Mouse (Mus musculus): ENCODE data around the gene Eif3i. TPM values are rescaled to one million over a fixed set of nuclear protein-coding genes. Genes with fewer than 3 reads are reported as not detected.
"Not testable (repeated sequence)": the region's sequence is repeated elsewhere in the genome, so short reads cannot be mapped to it uniquely, and the experiment has no call there.

The Eif3i gene
- total RNA-seq, 2 experiments from 2014 or later: 116 to 135 TPM

- DNase-seq: no peak
- intact Hi-C loops (cut with DNase I): no loop called here
Measured at GRCm38 (mm10) chr4:129577688-129578087, 22.8 kb downstream of the Eif3i start.

GRCm38 (mm10) chr4:129576863-129577491, 23.5 kb downstream of the Eif3i start:
- intact Hi-C loops (cut with DNase I): no loop called here
- DNase-seq: peak; percentile 44 to 56

DNA sequence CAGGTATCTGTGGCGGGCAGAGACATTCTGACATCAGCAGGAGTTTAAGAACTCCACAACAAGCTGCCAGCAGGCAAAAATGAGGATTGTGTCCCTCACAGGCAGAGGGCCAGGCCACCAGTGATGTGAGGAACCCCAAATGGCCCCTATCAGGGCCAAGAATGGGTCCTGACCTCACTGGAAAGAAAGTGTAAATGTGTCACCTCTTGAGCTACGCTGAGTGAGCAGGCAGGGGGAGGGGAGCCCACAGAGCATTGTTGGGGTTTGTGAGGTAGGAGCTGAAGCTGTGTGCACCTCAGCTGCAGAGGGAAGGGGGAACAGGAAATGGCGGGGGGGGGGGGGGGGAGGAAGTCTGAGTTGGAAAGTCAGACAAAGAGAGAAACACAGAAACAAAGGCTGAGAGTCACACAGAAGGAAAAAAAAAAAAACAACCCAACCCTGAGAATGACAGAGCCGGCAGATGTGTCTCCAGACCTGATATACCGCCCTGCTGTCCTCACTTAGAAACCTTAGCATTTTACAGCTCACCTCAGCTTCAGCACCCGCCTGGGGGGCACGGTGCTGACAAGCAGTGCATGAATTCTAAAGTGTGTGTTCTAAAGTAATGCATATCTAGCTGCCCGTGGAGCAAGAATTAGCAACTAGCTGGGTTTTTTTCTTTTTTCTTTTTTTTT, 25.1 kb downstream of the Eif3i start:
- intact Hi-C loops (cut with DNase I): no loop called here
- DNase-seq: no peak

DNA sequence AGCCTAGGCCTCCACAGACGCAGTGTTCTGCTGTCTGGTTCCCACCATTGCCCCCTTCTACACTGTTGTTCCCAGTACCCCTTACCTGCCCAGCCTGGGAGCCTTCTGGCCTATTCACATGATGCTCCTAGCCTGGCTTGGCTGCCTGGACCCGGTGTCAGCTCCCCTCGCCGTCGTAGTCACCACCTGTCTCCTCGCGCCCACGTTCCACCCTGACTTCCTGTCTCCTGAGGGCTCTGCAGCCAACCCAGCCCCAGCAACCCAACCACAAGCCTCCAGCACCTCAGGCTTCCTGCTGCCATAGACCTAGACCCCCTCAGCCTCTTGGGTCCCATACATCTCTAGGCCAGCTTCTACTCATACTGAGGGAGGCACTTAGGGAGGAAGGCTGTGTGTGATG, 27.0 kb downstream of the Eif3i start, which contains the start of gene Lck:
Lck (minus strand) TSS at position 212 of the 400 bp plus-strand sequence.
- intact Hi-C loops (cut with DNase I): no loop called here
- no peak for DNase-seq

DNA sequence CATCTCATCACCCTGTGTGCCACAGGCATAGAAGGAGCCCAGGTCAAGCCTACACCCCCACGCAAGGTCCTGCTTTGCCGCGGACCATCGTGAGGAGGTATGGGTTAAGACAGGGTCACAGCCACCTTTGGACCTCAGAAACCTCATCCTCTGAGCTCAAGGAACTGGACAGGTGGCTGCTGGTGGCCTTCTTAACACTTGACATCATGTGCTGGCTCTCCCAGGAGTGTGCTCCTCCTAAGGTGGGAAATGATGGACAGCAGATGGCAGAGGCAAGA, 27.4 kb downstream of the Eif3i start:
- intact Hi-C loops (cut with DNase I): no loop called here
- DNase-seq: no peak

DNA sequence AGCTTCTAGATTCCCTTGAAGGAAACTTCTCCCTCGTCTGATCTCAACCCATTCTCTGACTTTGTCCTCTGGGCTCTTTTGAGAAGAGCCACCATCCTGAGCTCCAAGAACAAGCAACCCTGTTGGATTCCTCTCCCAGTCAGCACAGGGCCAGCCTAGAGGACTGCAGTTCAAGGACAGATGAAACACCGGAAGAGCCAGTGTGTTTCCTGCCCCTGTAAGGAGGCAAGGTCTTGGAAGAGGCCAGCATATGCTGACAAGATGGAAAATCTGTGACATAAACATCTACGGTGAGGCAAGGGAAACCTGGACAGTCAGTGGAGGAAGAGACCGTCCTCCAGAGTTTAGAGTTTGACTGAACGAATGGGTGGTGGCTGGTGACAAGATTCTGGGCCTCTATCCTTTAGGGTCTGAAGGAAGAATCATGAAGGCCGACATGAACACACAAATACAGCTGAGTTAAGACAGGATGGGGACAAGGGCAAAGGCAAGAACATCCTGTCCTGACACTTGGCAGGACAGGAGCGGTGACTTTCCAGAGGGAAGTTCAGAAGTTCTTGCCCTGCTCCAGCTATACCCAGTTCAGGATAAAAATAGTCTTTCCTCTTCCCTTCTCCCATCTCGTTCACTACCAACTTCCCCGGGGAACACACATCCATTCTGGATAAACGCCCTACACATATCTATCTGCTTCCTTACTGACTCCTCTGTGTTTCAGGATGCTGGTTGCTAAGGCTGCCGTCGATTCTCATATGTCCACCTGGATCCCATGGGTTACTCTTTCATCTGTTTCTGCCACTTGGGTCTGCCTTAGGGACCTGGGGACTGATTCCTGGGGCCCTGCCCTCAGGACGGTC, 28.0 kb downstream of the Eif3i start:
- DNase-seq: no peak
- intact Hi-C loops (cut with DNase I): no loop called here

GRCm38 (mm10) chr4:129571551-129572084, 28.8 kb downstream of the Eif3i start:
- intact Hi-C loops (cut with DNase I): no loop called here

DNA sequence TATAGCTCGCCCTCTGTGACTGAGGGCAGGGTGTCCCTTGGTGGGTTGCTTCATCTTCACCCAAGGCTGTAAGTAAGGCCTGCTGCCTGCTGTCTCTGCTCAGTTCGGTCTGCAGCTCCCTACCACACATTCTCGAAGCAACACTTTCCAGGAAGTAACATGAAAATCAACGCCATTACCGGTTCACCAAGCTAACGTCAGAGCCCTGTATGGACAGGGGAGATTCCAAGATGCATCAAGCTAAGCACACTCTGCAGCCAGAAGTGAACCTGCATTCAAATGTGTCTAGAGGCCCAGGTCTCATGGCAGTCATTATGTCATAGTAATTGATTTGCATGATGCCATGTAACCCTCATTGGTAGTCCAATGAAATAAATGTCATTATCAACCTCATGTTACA, 30.4 kb downstream of the Eif3i start:
- intact Hi-C loops (cut with DNase I): no loop called here
- DNase-seq: no peak

More at GRCm38 (mm10) chr4:129571551-129572084, 28.8 kb downstream of the Eif3i start:
- no peak for DNase-seq

DNA sequence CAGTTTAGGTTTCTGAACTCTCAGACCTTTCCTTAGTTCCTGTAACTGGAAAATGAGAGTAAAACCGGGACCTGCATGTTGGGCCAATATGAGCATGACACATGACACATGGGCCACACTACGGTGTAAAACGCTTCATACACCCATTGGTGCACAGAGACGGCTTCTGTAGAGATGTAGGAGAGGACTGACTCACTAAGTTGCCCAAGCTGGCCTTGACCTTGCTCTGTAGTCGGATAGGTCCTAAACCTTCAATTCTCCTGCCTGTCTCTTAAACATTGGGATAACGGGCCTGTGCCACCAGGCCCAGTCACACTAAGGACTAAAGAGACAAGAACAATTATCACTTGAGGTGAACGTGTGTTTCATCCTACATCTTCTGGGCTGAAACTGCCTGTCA, 32.1 kb downstream of the Eif3i start:
- intact Hi-C loops (cut with DNase I): no loop called here
- no peak for DNase-seq

DNA sequence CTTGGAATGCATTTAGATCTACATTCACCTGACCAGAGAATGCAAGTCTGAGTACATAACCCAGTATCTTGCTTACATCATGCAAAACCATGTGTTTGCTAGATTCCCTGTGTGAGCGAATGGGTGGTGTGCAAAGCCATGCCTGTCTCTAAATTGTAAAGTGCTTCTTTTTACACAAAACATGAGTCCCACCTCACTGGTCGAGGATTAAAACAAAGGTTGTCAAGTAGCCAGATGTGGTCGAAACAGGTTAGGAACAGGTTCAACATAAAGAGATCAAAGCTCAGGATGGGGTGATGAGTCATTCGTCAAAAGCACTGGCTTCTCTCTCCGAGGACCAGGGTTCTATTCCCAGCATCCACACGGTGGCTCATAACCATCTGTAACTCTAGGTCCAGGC, 35.3 kb downstream of the Eif3i start:
- intact Hi-C loops (cut with DNase I): no loop called here
- DNase-seq: no peak

- intact Hi-C loops (cut with DNase I): no loop called here
- DNase-seq: no peak
Measured at GRCm38 (mm10) chr4:129563718-129564117, 36.7 kb downstream of the Eif3i start.

- intact Hi-C loops (cut with DNase I): no loop called here
Measured at GRCm38 (mm10) chr4:129561184-129561583, 39.3 kb downstream of the Eif3i start.

GRCm38 (mm10) chr4:129558321-129558955, 42.0 kb downstream of the Eif3i start:
- no peak for DNase-seq
- intact Hi-C loops (cut with DNase I): no loop called here

More at GRCm38 (mm10) chr4:129561184-129561583, 39.3 kb downstream of the Eif3i start:
- no peak for DNase-seq

DNA sequence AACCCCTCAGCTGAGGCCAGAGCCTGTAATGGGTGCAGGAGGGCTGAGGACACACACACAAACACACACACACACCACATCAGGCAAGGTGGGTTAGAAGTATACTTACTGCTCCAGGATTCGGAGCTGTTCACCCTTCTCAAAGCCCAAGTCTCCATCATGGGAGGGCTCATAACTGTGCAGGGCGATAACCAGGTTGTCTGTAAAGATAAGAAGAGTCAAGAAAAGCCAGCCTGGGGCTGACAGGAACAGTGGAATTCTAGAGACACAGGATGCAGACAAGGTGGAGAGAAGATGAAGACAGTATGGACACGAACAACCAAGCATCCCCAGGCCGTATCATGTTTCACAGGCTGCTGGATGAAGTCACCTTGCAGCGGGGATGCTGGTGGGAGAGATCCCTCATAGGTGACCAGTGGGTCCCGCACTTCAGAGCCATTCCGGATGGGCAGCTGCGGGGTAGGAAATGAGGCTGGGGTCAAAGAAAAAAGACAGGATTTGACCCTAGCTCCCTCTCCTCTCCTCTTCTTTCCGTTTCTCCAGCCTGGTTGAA, 43.1 kb downstream of the Eif3i start:
- DNase-seq: no peak
- intact Hi-C loops (cut with DNase I): no loop called here

DNA sequence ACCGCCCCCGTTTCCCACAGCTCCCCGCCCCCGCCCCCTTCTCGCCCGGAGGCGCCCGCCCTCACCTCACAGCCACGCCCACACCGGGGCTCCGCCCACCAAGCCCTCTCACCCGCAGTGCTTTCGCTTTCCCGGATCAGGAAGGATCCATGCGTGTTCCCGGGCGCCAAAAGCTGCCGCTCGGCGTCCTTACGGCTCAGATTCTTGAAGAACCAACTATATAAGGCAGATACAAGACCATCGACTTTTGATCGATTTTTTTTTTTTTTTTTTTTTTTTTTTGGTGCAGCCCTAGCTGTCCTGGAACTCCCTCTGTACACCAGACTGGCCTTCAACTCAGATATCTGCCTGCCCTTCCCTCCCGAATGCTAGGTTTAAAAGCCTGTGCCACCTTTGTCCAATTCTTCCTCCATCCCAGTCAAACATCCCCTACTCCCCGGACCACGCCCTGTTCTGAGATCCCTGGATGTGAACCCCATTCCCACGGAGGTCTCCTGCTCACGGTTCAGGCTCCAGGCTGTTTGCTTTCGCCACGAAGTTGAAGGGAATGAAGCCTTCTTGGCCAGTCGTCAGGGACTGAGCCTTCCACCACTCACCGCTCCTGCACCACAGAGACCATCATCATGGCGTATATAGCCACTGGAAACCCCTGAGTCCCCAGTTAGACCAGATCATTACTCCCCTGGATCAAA, 43.8 kb downstream of the Eif3i start:
- intact Hi-C loops (cut with DNase I): no loop called here

GRCm38 (mm10) chr4:129555862-129556531, 44.5 kb downstream of the Eif3i start:
- intact Hi-C loops (cut with DNase I): no loop called here

More for the DNA sequence above, 43.8 kb downstream of the Eif3i start:
- peak; percentile 74 to 88 for DNase-seq

GRCm38 (mm10) chr4:129555421-129555861, 45.0 kb downstream of the Eif3i start:
- peak in 1 of 2 experiments; percentile 21 for DNase-seq
- intact Hi-C loops (cut with DNase I): no loop called here

More at GRCm38 (mm10) chr4:129555862-129556531, 44.5 kb downstream of the Eif3i start:
- no peak for DNase-seq

DNA sequence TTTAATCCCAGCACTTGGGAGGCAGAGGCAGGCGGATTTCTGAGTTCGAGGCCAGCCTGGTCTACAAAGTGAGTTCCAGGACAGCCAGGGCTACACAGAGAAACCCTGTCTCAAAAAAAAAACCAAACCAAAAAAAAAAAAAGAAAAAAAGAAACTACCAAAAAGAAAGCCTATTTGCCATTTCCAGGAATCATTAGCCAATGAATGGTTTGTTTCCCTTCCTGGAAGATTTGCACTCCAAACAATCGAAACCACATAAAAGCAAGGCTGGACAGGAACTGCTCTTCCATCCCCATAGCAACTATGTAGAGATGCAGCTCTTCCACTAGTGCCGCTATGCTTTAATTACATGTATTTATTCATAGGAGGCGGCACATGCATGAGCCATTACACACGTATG, 45.9 kb downstream of the Eif3i start:
- intact Hi-C loops (cut with DNase I); DNase-seq: not testable (repeated sequence)

GRCm38 (mm10) chr4:129550295-129550694, 50.2 kb downstream of the Eif3i start:
- intact Hi-C loops (cut with DNase I): no loop called here

More at GRCm38 (mm10) chr4:129550295-129550694, 50.2 kb downstream of the Eif3i start:
- no peak for DNase-seq
